Mouse (Mus musculus) v-Abl transformed pro-B cells (cell line): ENCODE results near the gene H2al1j.
"Not testable (repeated sequence)": the region's sequence is repeated elsewhere in the genome, so short reads cannot be mapped to it uniquely, and the experiment has no call there.

Source experiments
- in situ Hi-C, 2 experiments: fragments of 400-800 bp; cut with MboI; formaldehyde crosslinking; loops; one replicate each; pipeline ENCODE4 v1.15.1; 2025; ENCODE audit not compliant: unreplicated experiment in 2 of 2

The H2al1j gene

GRCm38 (mm10) chrX:11327522-11327921 is at the start of gene H2al1j:
H2al1j (plus strand) TSS chrX:11327822.
- in situ Hi-C loops = not testable (repeated sequence)

GRCm38 (mm10) chrX:11280741-11281140 is 46.9 kb upstream of the H2al1j start:
- in situ Hi-C loops = loop anchor here in 1 of 2 experiments (10.0 kb wide), 1 partner anchor 164 kb away; no protein-coding TSS in a partner anchor

- in situ Hi-C loops = loop anchor here in 1 of 2 experiments (10.0 kb wide), 1 partner anchor 156 kb away; no protein-coding TSS in a partner anchor
These were observed 39.2 kb upstream of the H2al1j start for GRCm38 (mm10) chrX:11288306-11288882.

GRCm38 (mm10) chrX:11289244-11289643 is 38.4 kb upstream of the H2al1j start:
- in situ Hi-C loops = loop anchor here in 1 of 2 experiments (10.0 kb wide), 1 partner anchor 156 kb away; no protein-coding TSS in a partner anchor

- in situ Hi-C loops = not testable (repeated sequence)
These were observed 28.7 kb upstream of the H2al1j start, which contains the start of gene H2al1a for GRCm38 (mm10) chrX:11298957-11299356. H2al1a (plus strand) TSS chrX:11299257.

- in situ Hi-C loops = not testable (repeated sequence)
These were observed 25.5 kb upstream of the H2al1j start, which contains the start of gene H2al1b for GRCm38 (mm10) chrX:11302132-11302531. H2al1b (plus strand) TSS chrX:11302432.

- in situ Hi-C loops = not testable (repeated sequence)
These were observed 22.3 kb upstream of the H2al1j start, which contains the start of gene H2al1c for GRCm38 (mm10) chrX:11305355-11305754. H2al1c (plus strand) TSS chrX:11305655.

- in situ Hi-C loops = not testable (repeated sequence)
These were observed 19.1 kb upstream of the H2al1j start, which contains the start of gene H2al1d for GRCm38 (mm10) chrX:11308524-11308923. H2al1d (plus strand) TSS chrX:11308824.

GRCm38 (mm10) chrX:11311634-11312033 is 16.0 kb upstream of the H2al1j start, which contains the start of gene H2al1e:
H2al1e (plus strand) TSS chrX:11311934.
- in situ Hi-C loops = not testable (repeated sequence)

GRCm38 (mm10) chrX:11314858-11315257 is 12.8 kb upstream of the H2al1j start, which contains the start of gene H2al1f:
H2al1f (plus strand) TSS chrX:11315158.
- in situ Hi-C loops = not testable (repeated sequence)

- in situ Hi-C loops = not testable (repeated sequence)
These were observed 9.7 kb upstream of the H2al1j start, which contains the start of gene H2al1g for GRCm38 (mm10) chrX:11317956-11318355. H2al1g (plus strand) TSS chrX:11318256.

- in situ Hi-C loops = not testable (repeated sequence)
These were observed 6.4 kb upstream of the H2al1j start, which contains the start of gene H2al1h for GRCm38 (mm10) chrX:11321192-11321591. H2al1h (plus strand) TSS chrX:11321492.

GRCm38 (mm10) chrX:11324359-11324758 is 3.3 kb upstream of the H2al1j start, which contains the start of gene H2al1i:
H2al1i (plus strand) TSS chrX:11324659.
- in situ Hi-C loops = not testable (repeated sequence)

- in situ Hi-C loops = loop anchor here in 1 of 2 experiments (10.0 kb wide), 1 partner anchor 71 kb away; no protein-coding TSS in a partner anchor
These were observed 18.1 kb downstream of the H2al1j start for GRCm38 (mm10) chrX:11345762-11346161.

GRCm38 (mm10) chrX:11346756-11347155 is 19.1 kb downstream of the H2al1j start:
- in situ Hi-C loops = loop anchor here in 1 of 2 experiments (10.0 kb wide), 1 partner anchor 72 kb away; no protein-coding TSS in a partner anchor

- in situ Hi-C loops = loop anchor here in 1 of 2 experiments (25.0 kb wide), 1 partner anchor 99 kb away; no protein-coding TSS in a partner anchor
These were observed 33.2 kb downstream of the H2al1j start for GRCm38 (mm10) chrX:11360823-11361222.

GRCm38 (mm10) chrX:11361261-11361660 is 33.6 kb downstream of the H2al1j start:
- in situ Hi-C loops = loop anchor here in 1 of 2 experiments (25.0 kb wide), 1 partner anchor 99 kb away; no protein-coding TSS in a partner anchor

GRCm38 (mm10) chrX:11363890-11364289 is 36.3 kb downstream of the H2al1j start:
- in situ Hi-C loops = loop anchor here in 1 of 2 experiments (25.0 kb wide), 1 partner anchor 102 kb away; no protein-coding TSS in a partner anchor

- in situ Hi-C loops = loop anchor here in 1 of 2 experiments (25.0 kb wide), 1 partner anchor 103 kb away; no protein-coding TSS in a partner anchor
These were observed 37.5 kb downstream of the H2al1j start for GRCm38 (mm10) chrX:11365151-11365550.
